Mouse (Mus musculus) embryonic stem cell, embryonic (primary cell): ENCODE measurements at regions not wholly inside any gene's neighbourhood (a gene's known extent, or its start where the extent isn't known, plus 50 kb on each side); places are given as distances from the start of the nearest gene placed in this dataset.

Experiments used
- CTCF ChIA-PET, 4 experiments: fragments of 300-600 bp in 2 of 4; fragments of 350-600 bp in 2 of 4; sonication (Branson Sonifier 250); formaldehyde crosslinking; loops; one replicate each; lab custom pipeline; 2022; ENCODE audit warnings: inconsistent platforms in 2 of 4; lab: Charles Lee
- POLR2A ChIA-PET, 4 experiments: fragments of 300-600 bp in 2 of 4; fragments of 350-600 bp in 2 of 4; sonication (Branson Sonifier 250); formaldehyde crosslinking; loops; one replicate each; lab custom pipeline; 2022; ENCODE audit warnings: antibody characterized with exemption in 4 of 4, inconsistent platforms in 1 of 4; lab: Charles Lee

GRCm38 (mm10) chr17:29430401-29430800 is 60.2 kb upstream of the Pim1 start:
- ChIA-PET POLR2A (interaction anchor here in 2 of 4 experiments (0.7 to 3.6 kb wide), 11 partner anchors 8 to 254 kb away, joined by 3 to 18 read pairs (median 7); no protein-coding TSS in a partner anchor), CTCF (interaction anchor here in 2 of 4 experiments (0.9 to 4.1 kb wide), 4 partner anchors 9 to 25 kb away, joined by 3 to 22 read pairs (median 3); no protein-coding TSS in a partner anchor)

DNA sequence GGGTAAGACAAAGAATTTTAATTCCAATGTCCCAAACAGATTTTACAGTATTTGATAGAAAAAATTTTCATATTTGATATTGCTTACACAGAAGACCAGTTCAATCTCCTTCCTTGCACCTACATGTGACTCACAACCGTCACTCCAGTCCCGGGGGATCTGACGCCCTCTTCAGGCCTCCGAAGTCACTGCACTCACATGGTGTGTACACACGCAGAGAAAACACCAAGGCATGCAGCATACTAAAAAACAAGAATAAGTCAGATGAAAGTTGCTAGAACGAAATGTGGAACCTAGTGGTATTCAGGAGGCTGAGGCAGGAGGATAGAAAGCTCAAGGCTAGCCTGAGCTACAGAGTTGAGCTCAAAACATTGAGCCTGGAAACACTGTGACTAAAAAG is 59.7 kb upstream of the Pim1 start:
- POLR2A ChIA-PET = interaction anchor here in 2 of 4 experiments (1.2 to 2.4 kb wide), 13 partner anchors 8 to 59 kb away, joined by 3 to 18 read pairs (median 6); no protein-coding TSS in a partner anchor
- CTCF ChIA-PET = interaction anchor here in 2 of 4 experiments (0.6 to 4.1 kb wide), 3 partner anchors 9 to 34 kb away, joined by 3 to 22 read pairs (median 3); no protein-coding TSS in a partner anchor

- POLR2A ChIA-PET = interaction anchor here (0.5 to 2.4 kb wide), 30 partner anchors 9 to 338 kb away, joined by 3 to 18 read pairs (median 4); partner anchors contain the start of gene Pim1 (in 1 of the 4)
- CTCF ChIA-PET = interaction anchor here (0.6 to 4.1 kb wide), 9 partner anchors 9 to 257 kb away, joined by 3 to 22 read pairs (median 3); no protein-coding TSS in a partner anchor
Measured at GRCm38 (mm10) chr17:29431553-29432297, 58.8 kb upstream of the Pim1 start.

- ChIA-PET POLR2A (interaction anchor here (0.8 to 2.4 kb wide), 19 partner anchors 8 to 339 kb away, joined by 3 to 18 read pairs (median 4); no protein-coding TSS in a partner anchor), CTCF (interaction anchor here in 2 of 4 experiments (0.9 to 4.1 kb wide), 2 partner anchors 10 to 11 kb away, joined by 3 to 22 read pairs; no protein-coding TSS in a partner anchor)
Measured at GRCm38 (mm10) chr17:29432666-29433065, 57.9 kb upstream of the Pim1 start.

DNA sequence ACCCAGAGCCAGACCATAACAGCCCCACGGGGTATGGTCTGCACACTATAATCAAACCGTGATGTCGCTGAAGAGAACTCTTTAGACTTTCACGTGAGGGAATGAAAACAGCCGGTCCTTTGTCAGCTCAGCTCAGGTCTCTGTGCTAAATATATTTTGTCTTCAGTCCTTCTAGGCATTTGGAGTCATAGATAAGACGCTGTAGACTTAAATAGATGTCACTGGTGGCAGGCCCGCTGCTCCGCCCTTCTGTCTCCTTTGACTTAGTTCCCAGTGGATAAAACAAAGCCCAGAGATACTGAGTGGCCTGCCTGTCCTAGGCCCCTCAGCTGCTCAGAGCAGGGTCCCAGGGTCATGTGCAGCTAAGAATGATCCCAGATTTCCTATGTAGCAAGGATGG is 57.2 kb upstream of the Pim1 start:
- ChIA-PET CTCF (interaction anchor here in 1 of 4 experiments (4.1 kb wide), 1 partner anchor 12 kb away, joined by 22 read pairs; no protein-coding TSS in a partner anchor), POLR2A (interaction anchor here in 3 of 4 experiments (0.6 to 1.5 kb wide), 9 partner anchors 9 to 59 kb away, joined by 3 to 6 read pairs (median 3); partner anchors contain the start of gene Pim1 (in 1 of the 3))

- ChIA-PET CTCF (interaction anchor here in 3 of 4 experiments (0.6 to 4.1 kb wide), 5 partner anchors 13 to 48 kb away, joined by 3 to 22 read pairs (median 4); no protein-coding TSS in a partner anchor), POLR2A (interaction anchor here in 3 of 4 experiments (0.6 to 1.5 kb wide), 11 partner anchors 10 to 93 kb away, joined by 3 to 4 read pairs (median 3); partner anchors contain the start of gene Pim1 (in 1 of the 3))
Measured at GRCm38 (mm10) chr17:29434074-29434944, 56.2 kb upstream of the Pim1 start.

DNA sequence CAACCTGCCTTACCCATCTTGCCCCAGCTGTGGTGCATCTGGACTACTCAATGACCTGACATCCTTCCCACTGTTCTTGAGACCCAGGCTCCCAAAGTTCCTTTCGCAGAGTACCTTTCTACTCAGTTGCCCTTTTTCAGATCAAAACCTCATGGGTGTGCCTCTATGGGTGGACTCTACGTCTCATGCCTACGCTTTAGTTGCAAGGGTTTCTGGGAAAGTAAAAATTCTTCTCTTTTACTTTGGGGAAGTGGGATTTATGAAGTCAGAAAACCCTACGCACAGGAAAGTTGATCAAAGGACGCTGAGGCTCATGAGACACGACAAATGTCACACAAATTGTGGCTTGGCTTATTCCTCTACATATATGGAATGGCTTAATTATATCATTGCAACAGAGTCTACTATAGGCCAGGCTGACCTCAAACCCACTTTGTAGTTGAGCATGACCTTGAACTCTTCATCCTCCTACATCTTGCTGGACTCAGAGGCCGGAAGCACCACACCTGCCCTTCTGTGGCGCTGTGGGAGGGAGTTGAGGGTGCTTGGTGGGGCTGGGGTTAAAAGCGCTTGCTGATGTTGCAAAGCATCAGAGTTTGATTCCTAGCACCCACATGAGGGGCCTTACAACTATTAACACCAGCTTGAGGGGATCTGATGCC is 55.1 kb upstream of the Pim1 start:
- ChIA-PET POLR2A (interaction anchor here in 2 of 4 experiments (0.6 to 1.4 kb wide), 3 partner anchors 16 to 252 kb away, joined by 3 to 6 read pairs (median 3); no protein-coding TSS in a partner anchor), CTCF (interaction anchor here in 2 of 4 experiments (1.0 to 1.2 kb wide), 2 partner anchors 46 to 47 kb away, joined by 3 read pairs; no protein-coding TSS in a partner anchor)

- CTCF ChIA-PET = interaction anchor here in 3 of 4 experiments (0.6 to 3.2 kb wide), 7 partner anchors 14 to 1319 kb away, joined by 3 to 7 read pairs (median 3); no protein-coding TSS in a partner anchor
- POLR2A ChIA-PET = interaction anchor here in 3 of 4 experiments (0.6 to 4.6 kb wide), 40 partner anchors 8 to 495 kb away, joined by 3 to 62 read pairs (median 4); partner anchors contain the start of gene Pim1 (in 2 of the 3)
Measured at GRCm38 (mm10) chr17:29436484-29436870, 54.1 kb upstream of the Pim1 start.

- ChIA-PET CTCF (interaction anchor here in 3 of 4 experiments (0.6 to 3.2 kb wide), 8 partner anchors 14 to 1320 kb away, joined by 3 to 7 read pairs (median 3); no protein-coding TSS in a partner anchor), POLR2A (interaction anchor here in 3 of 4 experiments (0.6 to 4.6 kb wide), 46 partner anchors 8 to 495 kb away, joined by 3 to 62 read pairs (median 4); partner anchors contain the start of gene Pim1 (in 2 of the 3))
Measured at GRCm38 (mm10) chr17:29436871-29437534, 53.5 kb upstream of the Pim1 start.

DNA sequence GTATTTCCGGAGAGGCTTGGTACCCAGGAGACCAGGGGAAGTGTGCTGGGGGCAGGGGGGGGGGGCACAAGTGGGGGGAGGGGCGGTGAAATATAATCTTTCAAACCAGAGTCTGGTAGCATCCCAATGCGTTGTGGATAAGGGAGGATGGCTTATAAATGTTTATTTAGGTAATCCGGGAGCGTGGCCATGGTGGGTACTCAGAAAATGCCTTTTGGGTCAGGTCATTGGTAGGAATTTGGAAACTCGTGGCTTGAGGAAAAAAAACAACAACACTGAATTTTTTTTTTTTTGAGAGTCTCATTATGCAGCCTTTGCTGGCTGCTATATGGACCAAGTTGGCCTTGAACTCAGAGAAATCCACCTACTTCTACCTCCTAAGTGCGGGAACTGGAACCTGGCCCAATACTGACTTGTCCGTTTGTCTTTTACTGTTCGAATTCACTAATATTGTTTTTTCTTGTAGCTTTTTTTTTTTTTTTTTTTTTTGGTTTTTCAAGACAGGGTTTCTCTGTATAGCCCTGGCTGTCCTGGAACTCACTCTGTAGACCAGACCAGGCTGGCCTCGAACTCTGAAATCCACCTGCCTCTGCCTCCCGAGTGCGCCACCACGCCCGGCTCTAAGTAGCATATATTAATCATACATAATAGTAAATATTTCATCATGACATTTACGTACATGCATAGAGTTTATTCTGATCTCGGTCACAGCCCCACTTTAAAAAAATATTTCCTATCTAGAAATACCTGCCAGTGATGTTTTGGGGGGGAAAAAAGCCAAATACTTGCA is 52.8 kb upstream of the Pim1 start:
- POLR2A ChIA-PET = interaction anchor here in 3 of 4 experiments (0.6 to 5.5 kb wide), 48 partner anchors 7 to 650 kb away, joined by 3 to 72 read pairs (median 5); partner anchors contain the start of gene Pim1 (in 2 of the 3)
- CTCF ChIA-PET = interaction anchor here in 3 of 4 experiments (0.6 to 3.2 kb wide), 10 partner anchors 14 to 695 kb away, joined by 3 to 7 read pairs (median 4); no protein-coding TSS in a partner anchor

DNA sequence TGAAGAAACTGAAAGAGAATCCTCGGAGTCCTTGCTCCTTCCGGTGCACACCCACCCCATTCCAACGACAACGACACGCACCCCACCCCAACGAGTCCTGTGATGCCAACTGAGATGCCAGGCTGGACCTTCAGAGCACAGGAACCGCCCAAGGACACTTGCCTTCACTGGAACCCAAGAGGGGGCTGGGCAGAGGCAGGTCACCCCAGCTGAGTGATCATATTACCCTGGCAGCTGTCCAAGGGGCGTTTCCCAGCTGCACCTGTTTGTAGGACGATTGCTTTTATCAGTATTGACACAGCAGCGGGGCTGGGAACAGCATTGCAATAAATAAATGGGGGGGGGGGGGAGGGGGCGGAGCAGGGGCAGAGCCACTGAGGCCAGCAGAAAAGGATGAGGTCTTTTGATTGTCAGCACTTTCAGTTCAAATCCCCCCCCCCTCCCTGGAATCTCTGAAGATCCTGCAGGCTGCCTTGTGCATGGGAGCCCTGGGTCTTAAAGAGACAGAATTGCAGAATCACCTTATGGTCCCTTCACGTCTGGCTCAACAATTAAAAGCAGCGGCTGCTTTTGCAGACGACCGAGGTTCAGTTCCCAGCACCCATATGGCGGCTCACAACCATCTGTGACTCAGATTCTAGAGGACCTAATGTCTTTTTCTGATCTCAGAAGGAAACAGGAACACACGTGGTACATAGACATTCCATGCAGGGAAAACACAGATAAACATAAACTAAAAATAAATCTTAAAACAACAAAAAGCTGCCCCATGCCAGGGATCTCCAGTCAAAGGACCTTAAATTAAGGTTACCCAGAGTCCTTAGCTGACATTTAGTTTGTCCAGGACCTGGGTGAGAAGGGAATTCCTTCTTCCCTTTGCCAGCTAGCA is 52.0 kb upstream of the Pim1 start:
- ChIA-PET POLR2A (interaction anchor here in 3 of 4 experiments (0.6 to 5.5 kb wide), 32 partner anchors 7 to 651 kb away, joined by 3 to 72 read pairs (median 5); partner anchors contain the start of genes Pim1 (in 2 of the 3) and Mtch1 (in 1 of the 3)), CTCF (interaction anchor here in 3 of 4 experiments (0.5 to 3.2 kb wide), 7 partner anchors 16 to 696 kb away, joined by 3 to 7 read pairs (median 4); no protein-coding TSS in a partner anchor)

GRCm38 (mm10) chr17:29439992-29440391 is 50.6 kb upstream of the Pim1 start:
- ChIA-PET POLR2A (interaction anchor here in 3 of 4 experiments (0.6 to 5.5 kb wide), 19 partner anchors 8 to 143 kb away, joined by 3 to 72 read pairs (median 8); partner anchors contain the start of gene Pim1 (in 2 of the 3)), CTCF (no interaction called here)

DNA sequence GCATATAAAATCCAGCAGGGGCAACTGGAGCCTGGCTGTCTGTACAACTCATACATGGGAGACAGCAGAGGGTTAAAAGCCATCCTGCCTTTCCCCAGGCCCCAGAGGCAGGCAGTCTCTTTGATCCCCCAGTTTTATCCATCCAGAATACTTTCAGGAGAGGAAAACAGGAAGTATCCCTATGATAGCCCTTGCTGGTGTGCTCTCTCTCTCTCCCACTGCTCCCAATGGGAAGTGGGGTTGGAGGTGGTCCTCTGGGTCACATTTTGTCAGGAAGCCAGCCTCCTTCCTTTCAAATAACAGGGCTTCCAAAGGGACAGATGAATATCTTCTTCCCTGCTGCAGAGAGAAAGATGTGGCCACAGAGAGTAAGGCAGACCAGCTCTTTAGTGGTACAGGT is 50.1 kb upstream of the Pim1 start:
- ChIA-PET CTCF (interaction anchor here in 1 of 4 experiments (0.5 kb wide), 1 partner anchor 19 kb away, joined by 18 read pairs; no protein-coding TSS in a partner anchor), POLR2A (interaction anchor here in 3 of 4 experiments (0.7 to 5.5 kb wide), 17 partner anchors 9 to 346 kb away, joined by 3 to 72 read pairs (median 5); partner anchors contain the start of gene Pim1 (in 1 of the 3))
